Mouse (Mus musculus) skeletal muscle tissue, adult 2 months (tissue): ENCODE results near the gene Psmd7.
"Not testable (repeated sequence)": the region's sequence is repeated elsewhere in the genome, so short reads cannot be mapped to it uniquely, and the experiment has no call there.

Source experiments
- DNase-seq: peaks from one replicate; pipeline ENCODE4 v3.0.0-alpha.2; 2012; ENCODE audit warnings: low read depth, low spot score

Psmd7 gene

GRCm38 (mm10) chr8:107587995-107588780, at the start of gene Psmd7:
Psmd7 (minus strand) TSS chr8:107588464.
- DNase-seq: peak; percentile 91

- DNase-seq: no peak
Observed at GRCm38 (mm10) chr8:107633734-107634133, 45.5 kb upstream of the Psmd7 start.

- no peak for DNase-seq
Observed at GRCm38 (mm10) chr8:107629701-107630100, 41.4 kb upstream of the Psmd7 start.

- no peak for DNase-seq
Observed at GRCm38 (mm10) chr8:107628501-107629149, 40.4 kb upstream of the Psmd7 start.

- DNase-seq: no peak
Observed at GRCm38 (mm10) chr8:107627881-107628280, 39.6 kb upstream of the Psmd7 start.

- not testable (repeated sequence) for DNase-seq
Observed at GRCm38 (mm10) chr8:107624301-107624700, 36.0 kb upstream of the Psmd7 start.

GRCm38 (mm10) chr8:107621930-107622623, 33.8 kb upstream of the Psmd7 start:
- no peak for DNase-seq

- no peak for DNase-seq
Observed at GRCm38 (mm10) chr8:107621136-107621535, 32.9 kb upstream of the Psmd7 start.

- no peak for DNase-seq
Observed at GRCm38 (mm10) chr8:107618499-107618898, 30.2 kb upstream of the Psmd7 start.

GRCm38 (mm10) chr8:107613411-107613810, 25.1 kb upstream of the Psmd7 start:
- DNase-seq: no peak

- no peak for DNase-seq
Observed at GRCm38 (mm10) chr8:107610845-107611244, 22.6 kb upstream of the Psmd7 start.

- DNase-seq: no peak
Observed at GRCm38 (mm10) chr8:107608751-107609150, 20.5 kb upstream of the Psmd7 start.

- DNase-seq: no peak
Observed at GRCm38 (mm10) chr8:107603026-107603425, 14.8 kb upstream of the Psmd7 start.

GRCm38 (mm10) chr8:107599691-107600090, 11.4 kb upstream of the Psmd7 start:
- DNase-seq: no peak

GRCm38 (mm10) chr8:107597731-107598130, 9.5 kb upstream of the Psmd7 start:
- no peak for DNase-seq

- no peak for DNase-seq
Observed at GRCm38 (mm10) chr8:107594817-107595216, 6.6 kb upstream of the Psmd7 start.

- no peak for DNase-seq
Observed at GRCm38 (mm10) chr8:107593967-107594729, 5.9 kb upstream of the Psmd7 start.

GRCm38 (mm10) chr8:107587429-107587994, 752 bp downstream of the Psmd7 start:
- no peak for DNase-seq

GRCm38 (mm10) chr8:107582136-107582535, 6.1 kb downstream of the Psmd7 start:
- no peak for DNase-seq

- DNase-seq: no peak
Observed at GRCm38 (mm10) chr8:107581536-107581935, 6.7 kb downstream of the Psmd7 start.

GRCm38 (mm10) chr8:107580879-107581278, 7.4 kb downstream of the Psmd7 start:
- no peak for DNase-seq
